Mouse (Mus musculus) limb, embryonic 11.5 days (tissue): ENCODE data around the gene St6galnac3. TPM values are rescaled to one million over a fixed set of nuclear protein-coding genes. Genes with fewer than 3 reads are reported as not detected.

ENCODE experiments used
- microRNA-seq: library from miRNA; unstranded; fragments of <30 nt; microRNA quantifications from one replicate; pipeline ENCODE4, GENCODE M21; 2016
- polyA plus RNA-seq: library from polyadenylated mRNA; unstranded; fragments of >200 nt; fragmentation: Nextera tagmentation; extraction: Ambion mirVana; gene quantifications from 2 replicates; pipeline ENCODE4 v1.2.1, GENCODE M21; 2014

The St6galnac3 gene
- polyA plus RNA-seq, 1 experiment from 2014 or later: 51.2 TPM

Small RNA genes within 50 kb of the gene (microRNA-seq; reads per million reads assigned to microRNA genes)
- not detected for gene Gm27405

Other genes with a start within 250 kb of the St6galnac3 start
- gene Asb17, start 119.0 kb upstream of the St6galnac3 start, polyA plus RNA-seq: 0.24 and 0.32 TPM in 2 replicates
- 0.11 TPM in 1 of 2 replicates, not detected in the other for gene Msh4, start 181.0 kb upstream of the St6galnac3 start, polyA plus RNA-seq
- 41.8 and 49.5 TPM in 2 replicates for gene Rabggtb, start 187.8 kb upstream of the St6galnac3 start, polyA plus RNA-seq
- 42.5 and 43.9 TPM in 2 replicates for gene Acadm, start 219.5 kb upstream of the St6galnac3 start, polyA plus RNA-seq
- gene Slc44a5, start 248.3 kb upstream of the St6galnac3 start, polyA plus RNA-seq: 0.24 and 0.39 TPM in 2 replicates